Mouse (Mus musculus) spleen, embryonic (tissue): ENCODE results near the gene Bace2.

Source experiments
- CTCF ChIA-PET: fragments of 350-600 bp; sonication (Branson Sonifier 250); formaldehyde crosslinking; loops from one replicate; lab custom pipeline; 2022; lab: Charles Lee

Gene Bace2

DNA sequence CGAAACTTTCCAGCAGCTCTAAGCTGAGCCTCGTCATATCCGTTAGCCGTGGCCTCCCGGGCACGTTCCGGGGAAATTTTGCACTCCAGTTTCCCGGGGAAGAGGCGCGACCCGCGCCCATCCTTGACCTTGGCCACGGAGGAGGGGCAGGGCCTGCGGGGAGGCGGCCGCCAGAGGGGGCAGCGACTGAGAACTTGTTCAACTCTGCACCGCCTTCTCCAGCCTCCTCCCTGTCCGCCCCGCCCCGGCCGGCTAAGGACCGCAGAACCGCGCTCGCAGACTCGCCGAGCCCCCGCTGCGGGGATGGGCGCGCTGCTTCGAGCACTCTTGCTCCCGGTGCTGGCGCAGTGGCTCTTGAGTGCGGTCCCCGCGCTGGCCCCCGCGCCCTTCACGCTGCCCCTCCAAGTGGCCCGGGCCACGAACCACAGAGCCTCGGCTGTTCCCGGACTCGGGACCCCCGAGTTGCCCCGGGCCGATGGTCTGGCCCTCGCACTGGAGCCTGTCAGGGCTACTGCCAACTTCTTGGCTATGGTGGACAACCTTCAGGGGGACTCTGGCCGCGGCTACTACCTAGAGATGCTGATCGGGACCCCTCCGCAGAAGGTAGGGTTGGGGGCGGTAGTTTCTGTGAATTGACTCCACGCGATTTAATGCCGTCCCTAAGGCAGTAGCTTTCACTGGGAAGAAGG, at the start of gene Bace2:
TSS of gene Bace2 (plus strand) at position 244 of the 689 bp plus-strand sequence.
- CTCF ChIA-PET = no interaction called here

DNA sequence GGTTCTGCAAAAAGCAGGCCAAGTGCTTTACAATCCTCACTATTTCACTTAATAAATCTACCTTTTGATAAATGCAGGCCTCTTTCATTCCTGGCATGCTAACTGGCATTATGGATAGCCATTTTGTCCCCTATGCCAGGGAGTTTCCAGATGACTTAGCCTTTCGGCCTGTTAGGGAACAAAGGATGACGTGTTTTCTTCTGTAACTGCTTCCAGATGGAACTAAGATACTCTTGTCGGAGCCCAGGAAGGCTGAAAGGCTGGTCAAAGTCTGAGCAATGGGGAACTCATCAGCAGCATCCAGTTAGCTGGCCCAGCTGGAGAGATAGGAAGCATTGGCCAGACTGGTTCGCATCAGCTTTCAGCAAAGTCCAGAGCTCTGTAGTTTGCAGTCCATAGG, 48.9 kb upstream of the Bace2 start:
- CTCF ChIA-PET = no interaction called here

DNA sequence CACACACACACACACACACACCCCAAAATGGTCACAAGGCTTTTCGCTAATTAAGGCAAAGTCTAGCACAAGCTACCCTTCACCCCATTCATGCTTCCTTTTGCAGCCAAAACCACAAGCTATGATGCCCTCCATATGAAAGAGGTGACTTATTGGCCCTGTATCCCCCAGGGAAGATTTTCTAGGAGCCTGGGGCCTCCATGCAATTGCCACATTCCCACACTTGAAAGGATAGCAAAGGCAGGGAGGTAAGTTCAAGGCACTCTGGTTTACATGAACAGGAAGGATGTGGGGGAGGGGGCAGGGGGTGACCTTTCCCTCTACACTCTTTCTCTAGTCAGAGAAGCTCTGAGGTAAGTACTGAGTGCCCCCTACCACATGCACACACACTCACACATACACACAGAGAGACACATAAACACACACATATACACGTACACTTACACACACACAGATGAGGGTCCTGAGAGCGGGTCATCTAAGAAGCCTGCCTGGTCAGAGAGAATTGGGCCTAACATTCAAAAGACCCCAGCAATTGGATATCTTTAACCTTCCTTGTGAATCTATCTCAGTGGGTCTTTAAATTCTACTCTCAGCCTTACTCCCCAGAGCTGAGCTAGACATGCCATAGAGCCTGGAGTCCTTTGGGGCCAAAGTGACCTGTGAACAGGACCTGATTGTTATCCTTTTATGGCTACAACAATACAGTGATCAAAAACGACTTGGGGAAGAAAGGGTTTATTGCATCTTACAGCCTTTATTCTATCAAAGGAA, 46.6 kb upstream of the Bace2 start:
- CTCF ChIA-PET = no interaction called here

DNA sequence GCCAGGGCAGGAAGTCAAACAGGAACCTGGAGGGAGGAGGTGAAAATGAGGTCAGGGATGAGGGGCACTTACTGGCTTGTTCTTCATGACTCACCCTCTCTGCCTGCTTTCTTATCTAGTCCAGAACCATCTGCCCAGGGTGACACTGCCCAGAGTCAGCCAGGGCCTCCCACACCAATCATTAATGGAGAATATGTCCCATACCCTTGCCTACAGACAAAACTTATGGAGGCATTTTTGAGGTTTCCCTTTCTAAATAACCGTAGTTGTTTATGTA, 46.0 kb upstream of the Bace2 start:
- CTCF ChIA-PET = no interaction called here

DNA sequence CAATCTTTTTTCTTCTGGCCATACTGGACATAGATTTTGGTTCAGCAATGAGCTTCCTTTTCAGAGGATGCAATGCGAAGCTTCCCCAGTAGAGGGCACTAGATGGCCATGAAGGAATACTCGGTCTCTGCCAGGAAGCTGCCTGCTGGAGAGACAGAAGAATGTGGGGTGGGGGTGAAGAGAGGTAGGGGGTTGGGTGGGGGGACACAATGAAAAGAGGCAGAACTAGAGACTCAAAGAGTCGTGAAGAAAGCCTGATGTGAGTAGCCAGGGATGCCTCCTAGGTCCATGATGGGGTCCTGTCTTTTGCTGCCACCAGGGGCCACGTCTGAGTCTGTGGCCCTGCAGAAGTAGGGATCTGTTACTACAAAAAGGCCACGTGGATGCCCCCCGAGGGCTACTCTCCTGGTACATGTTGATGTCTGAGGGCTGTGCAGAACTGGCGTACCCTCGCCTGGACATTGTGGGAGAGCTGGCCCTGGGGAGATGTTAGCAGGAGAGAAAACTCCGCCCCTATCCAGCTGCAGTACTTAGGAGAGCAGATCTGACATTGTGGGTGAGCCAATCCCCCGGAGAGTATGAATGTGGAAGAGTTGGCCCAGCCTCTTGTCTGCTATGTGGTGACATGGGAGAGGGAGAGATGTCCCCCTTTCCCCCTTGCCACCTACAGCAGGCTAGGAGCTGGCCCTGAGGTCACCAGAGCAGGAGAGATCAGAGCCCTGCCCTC, 43.4 kb upstream of the Bace2 start:
- CTCF ChIA-PET = interaction anchor here (0.6 to 0.8 kb wide), 3 partner anchors 242 to 498 kb away, joined by 3 to 8 read pairs (median 3); no protein-coding TSS in a partner anchor

DNA sequence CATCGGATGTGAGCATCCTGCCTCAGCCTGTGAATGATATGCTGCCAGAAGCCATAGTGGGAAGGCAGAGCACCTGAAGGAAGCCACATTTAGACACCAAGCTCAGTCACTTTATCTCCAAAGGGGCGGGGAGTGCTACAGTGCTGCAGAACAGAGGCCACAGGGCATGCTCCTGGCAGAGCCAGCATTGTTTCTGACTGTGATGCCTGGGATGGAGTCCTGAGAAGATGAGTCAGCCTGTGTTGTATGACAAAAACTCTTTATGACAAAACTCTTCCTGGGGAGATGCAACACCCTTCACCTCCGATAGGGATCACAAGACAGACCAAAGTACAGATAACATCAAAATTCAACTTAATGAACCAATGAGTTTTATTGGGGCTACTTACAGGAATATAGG, 35.0 kb upstream of the Bace2 start:
- CTCF ChIA-PET = no interaction called here

DNA sequence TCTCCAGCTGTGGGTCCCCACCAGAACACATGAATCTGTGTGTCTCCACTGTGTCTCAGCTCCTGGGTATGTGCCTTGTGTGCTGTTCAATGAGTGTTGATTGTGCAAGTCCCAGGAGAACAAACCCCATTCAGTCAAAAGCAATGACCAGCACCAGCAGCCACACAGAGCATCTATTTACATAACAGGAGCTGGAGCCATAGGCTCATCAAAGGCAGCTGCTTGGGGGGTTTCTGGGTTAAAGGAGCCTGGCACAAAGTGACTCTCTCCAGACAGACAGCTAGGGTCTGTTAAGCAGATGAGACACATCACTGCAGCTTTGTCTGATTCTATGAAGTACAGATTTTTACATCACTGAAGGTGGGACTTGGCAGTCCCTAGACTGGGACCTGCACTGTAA, 33.9 kb upstream of the Bace2 start:
- CTCF ChIA-PET = no interaction called here

DNA sequence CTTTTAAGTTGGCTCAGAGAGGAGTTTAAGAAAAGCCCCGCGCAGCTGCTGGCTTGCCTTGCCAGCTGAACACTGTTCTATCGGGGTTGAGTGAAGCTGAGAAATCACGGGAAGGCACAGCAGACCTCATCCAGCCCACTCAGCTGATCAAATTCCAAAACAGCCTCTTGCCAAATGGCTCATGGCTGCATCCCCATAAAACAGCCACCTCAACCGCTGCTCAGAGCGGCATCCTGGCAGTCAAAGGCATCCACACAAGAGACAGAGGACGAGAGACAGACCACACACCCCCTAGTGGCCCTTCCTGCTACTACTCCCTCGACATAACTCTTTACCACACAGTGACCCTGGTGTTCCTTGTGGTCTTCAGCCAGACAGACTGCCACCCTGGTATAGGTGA, 30.6 kb upstream of the Bace2 start:
- CTCF ChIA-PET = no interaction called here

DNA sequence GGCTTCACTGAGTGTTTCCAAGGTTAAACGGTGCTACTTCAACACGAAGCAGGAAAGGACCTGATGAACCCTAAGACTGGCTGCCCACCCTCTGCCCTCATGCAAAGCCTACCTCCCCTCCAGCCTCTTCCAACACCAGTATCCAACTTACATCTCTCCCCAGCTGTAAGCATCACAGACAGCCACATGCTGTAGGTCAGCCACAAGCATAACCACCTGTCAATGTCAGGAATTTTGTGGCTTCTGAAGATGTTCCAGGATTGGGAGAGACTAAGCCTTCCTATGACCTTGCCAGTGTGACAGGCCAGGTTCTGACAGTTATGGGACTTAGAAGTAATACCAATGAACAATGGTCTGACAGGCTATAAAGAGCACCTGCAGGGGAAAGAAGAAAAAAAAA, 27.9 kb upstream of the Bace2 start:
- CTCF ChIA-PET = no interaction called here

DNA sequence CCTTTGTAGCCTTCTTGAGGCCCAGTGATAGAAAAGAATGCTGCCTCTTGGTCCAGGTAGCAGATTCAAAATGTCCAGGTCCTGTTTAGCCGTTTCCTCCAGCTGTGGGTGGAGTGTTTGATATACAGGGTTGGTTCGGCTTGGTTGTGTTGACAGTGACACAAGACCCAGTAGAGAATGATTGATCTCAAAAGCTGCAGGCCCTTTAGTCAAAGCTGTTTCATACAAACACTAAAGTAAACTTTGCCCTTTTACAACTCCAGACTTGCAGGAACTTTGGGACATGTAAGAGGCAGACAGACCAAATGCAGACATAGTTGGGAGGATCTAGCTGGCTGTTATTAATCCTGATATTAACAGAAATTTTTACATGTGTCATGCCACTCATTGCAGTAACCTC, 3.5 kb upstream of the Bace2 start:
- CTCF ChIA-PET = no interaction called here

DNA sequence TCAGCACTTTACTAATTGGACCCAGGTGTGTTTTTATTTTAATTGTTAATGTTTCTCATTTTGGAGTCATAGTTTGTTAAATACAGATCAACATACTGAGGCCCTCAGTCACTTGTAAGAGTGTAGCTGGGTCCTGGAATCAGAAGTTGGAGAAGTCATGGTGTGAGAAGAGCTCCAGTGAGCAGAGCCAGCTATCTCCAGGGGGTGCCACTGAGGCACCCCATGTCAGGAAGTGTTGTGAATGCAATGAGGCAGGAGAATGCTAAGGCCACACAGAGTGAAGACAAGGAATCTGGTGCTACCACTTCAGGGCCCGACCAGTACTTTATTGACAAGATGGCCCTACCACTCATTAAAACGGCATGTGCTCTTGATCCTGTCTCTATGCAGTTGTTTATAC, 1.9 kb upstream of the Bace2 start:
- CTCF ChIA-PET = no interaction called here

DNA sequence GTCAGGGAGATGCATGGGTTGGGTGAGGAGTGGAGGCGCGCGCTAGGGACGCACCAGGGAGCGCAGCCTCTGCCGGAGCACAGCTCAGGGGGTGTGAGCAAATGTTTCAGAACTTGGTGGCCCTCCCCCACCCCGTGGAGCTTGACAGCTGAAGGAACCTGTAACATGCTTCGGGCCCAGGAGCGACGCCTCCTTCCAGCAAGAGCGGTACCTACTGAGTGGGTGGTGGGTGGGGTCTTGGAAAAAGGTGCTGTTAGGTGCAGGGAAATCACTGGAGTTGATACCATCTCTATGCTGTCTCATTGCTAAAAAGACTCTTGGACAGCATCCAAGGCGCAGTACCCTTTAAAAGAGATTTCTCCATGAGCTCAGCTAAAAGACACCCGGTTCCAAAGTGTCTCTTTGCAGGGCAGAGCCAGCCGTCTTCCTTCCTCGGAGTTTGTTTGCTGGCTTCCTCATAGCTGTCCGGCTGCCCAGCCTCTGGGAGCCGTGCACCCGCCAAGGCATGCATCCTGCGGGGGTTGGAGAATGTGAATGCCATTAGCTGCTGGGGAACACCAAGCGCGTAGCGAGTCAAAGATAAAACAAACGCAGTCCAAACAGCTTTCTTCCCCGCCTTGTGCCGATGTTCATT, 763 bp downstream of the Bace2 start:
- CTCF ChIA-PET = no interaction called here

DNA sequence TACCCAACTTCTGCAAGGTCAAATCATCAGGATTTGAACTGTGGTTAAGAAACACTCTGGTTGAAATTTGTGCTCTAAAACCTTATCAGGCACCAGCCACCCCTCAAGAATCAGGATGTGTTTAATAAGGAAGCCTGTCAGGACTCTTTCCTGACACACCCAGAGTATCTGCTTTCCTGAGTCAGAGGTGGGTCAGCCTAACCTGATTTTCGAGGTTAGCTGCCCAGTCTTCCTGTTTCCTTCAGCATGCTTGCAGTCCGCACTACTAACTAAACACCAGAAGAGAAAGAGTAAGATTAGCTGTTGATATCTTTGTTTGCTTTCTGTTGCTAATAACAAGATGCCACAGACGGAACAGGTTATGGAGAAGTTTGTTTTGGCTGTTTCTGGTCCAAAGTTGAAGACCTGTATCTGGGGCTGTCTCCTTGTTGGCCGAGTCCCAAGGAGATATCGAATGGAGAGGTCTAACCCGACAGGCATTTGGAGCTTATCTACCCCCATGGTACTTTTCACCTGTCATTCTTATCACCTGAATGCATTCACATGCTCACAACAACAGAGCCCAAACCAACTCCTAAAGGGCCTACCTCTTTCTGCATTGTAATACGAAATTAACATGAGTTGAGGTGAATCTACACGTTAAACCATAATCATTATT, 5.8 kb downstream of the Bace2 start:
- CTCF ChIA-PET = no interaction called here

DNA sequence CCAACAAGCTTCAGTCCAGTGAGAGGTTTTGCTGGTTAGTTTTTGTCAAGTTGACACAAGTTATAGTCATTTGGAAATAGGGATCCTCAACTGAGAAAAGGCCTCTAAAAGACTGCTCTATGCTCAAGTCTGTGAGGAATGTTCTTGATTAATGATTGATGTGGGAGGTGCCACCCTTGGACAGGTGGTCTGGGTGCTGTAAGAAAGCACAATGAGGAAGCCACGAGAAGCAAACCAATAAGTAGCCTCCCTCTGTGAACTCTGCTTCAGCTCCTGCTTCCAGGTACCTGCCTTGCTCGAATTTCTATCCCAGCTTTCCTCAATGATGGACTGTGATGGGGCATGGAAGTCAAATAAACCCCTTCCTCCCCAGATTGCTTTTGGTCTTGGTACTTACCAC, 9.6 kb downstream of the Bace2 start:
- CTCF ChIA-PET = no interaction called here

DNA sequence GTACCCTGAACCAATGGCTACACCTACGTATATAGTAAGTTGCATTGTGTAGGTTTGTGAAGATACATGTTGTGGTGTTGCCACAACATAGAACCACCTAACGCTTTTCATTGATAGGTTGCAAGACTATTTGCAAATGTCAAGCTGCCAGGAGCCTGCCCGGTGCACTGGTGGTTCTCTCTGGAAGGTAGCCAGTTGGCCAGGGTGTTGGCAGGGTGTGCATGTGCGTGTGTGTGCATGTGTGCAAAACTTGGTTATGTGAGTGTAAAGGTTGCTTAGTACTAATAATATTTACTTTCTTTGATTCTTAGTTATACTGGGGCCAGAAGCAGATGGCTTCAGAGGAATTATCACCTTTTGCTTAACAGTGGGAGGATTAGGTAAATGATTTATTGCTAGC, 13.7 kb downstream of the Bace2 start:
- CTCF ChIA-PET = no interaction called here

DNA sequence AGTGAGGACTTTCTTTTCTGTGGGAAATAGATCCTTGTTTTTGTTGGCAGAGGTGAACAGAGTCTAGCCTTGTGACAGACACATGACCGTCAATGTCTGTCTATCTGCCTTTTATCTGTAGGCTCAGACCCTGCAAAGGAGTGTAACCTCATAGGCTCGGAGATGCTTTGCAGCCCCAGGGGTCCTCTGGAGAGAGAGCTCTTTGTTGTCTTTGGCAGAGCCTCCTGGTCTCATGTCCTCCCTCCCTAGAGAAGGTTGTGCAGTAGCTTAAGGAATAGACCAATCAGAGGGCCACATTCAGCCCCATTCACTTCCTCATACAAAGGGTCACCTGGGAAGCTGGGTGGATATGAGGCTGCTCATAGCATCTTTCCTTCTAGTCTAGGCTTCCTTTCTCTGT, 31.4 kb downstream of the Bace2 start:
- CTCF ChIA-PET = interaction anchor here (0.7 to 1.0 kb wide), 2 partner anchors 55 to 56 kb away, joined by 3 read pairs; no protein-coding TSS in a partner anchor

DNA sequence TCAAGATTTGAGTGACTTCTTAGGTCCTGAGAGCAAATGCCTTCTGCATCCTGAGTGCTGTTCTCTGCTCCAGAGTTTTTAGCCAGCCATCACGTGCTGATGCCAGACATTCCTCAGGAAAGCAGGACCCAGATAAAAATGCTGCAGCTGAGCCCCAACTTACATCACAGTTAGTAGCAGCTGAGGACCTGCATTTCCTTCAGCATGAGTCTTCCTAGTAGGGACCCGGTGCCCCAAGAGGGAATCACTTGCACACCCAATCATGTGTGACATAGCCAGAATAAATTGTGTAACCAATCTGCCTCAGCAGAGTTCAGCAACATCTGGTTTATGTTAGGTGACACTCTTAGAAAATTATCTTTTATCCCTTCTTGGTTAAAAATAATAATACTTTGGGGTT, 34.7 kb downstream of the Bace2 start:
- CTCF ChIA-PET = no interaction called here

DNA sequence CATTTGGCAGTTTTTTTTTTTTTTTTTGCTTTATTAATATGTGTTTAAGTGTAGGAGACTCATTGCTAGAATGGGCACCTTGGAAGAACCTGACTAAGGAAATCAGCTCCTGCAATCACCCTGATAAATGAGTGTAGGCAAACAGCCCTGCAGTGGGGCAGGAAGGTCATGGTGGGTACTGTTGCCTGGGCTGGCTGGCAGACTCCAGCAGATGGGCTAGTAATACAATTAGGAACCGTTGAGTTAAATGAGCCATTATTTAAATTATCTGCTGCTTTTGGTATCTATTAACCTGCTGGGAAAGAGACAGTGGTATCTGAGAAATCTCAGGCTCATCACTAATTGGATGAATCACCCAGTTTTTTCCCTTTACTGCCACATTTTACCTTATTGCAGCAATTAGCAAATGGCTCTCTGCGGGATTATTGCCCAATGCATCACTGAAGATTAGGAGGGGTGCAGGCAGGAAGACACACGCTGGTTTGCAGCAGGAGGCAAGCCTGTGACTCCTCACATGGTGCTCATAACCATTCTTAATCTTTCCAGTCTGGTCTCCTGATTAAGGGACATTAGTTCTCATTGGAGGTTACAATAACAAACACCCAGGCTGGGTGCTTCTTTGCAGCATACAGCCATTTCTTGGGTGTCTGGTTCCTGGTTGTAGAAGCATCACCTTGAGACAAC, 35.3 kb downstream of the Bace2 start:
- CTCF ChIA-PET = no interaction called here

DNA sequence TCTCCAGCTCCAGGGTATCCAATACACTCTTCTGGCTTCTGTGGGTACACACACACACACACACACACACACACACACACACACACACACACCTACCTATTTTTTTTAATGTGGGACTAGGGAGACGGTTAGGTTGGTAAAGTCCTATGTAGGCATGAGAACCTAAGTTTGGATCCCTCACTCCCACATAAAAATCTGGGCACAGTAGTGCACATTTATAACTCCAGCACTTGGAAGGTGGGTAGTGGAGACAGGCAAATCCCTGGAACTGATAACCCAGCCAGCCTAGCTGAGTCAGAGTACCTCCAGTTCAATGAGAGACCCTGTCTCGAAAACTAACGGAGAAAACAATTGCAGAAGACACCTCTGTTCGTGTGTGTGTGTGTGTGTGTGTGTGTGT, 39.9 kb downstream of the Bace2 start:
- CTCF ChIA-PET = no interaction called here

DNA sequence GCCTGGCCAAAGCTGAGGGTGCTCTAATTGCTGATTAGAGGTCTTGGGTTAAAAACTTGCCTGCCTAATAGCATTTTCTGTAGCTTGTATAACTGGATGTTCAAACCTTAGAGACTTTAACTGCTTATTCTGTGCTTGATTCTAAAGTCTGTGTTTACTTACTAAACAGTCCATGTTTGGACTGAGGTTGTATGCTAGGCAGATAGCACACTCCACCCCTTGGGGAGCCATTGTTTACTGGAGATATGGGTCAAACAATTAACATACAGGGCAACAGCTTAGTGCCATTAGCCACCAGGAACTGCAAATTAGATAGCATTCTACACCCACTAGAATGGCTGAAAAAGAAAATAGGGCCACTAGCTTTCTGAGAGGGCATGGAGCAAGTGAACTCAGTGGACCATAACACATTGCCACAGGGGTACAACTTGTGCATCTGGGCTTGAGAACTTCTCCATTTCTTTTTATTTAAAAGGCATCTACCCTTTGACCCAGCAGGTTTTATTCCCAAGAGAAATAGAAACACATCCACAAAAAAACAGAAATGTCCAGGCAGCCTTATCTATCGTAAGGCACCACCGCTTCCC, 41.5 kb downstream of the Bace2 start:
- CTCF ChIA-PET = no interaction called here

DNA sequence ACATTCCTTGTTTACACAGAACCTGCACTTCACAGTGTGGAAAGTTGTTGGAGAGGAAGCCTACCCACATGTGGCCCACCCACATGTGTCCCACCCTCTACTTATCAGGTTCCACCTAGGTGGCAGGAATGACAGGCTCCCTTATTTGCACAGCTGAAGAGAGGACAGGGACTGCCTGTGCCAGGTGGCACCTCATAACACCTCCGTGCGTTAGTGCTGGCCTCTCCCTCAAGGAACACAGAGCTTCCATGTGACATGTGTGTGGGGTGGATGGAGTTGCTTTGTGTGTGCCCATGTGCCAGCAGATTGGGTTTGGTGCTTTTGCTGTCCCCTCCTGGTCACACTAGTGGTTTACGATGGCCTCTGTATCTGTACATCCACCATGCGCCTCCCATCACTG, 43.4 kb downstream of the Bace2 start:
- CTCF ChIA-PET = interaction anchor here (0.5 kb wide), 1 partner anchor 65 kb away, joined by 5 read pairs; no protein-coding TSS in a partner anchor
